Mouse (Mus musculus) liver, embryonic 14.5 days (tissue): ENCODE measurements around the gene Inpp5f. TPM values are rescaled to one million over a fixed set of nuclear protein-coding genes. Genes with fewer than 3 reads are reported as not detected.
A peak's percentile ranks its signal among the peaks of the same experiment; 100 is the strongest.

ENCODE experiments used
- ATAC-seq: fragments of 200-750 bp; cut with Nextera tagmentation; 2 replicates; pipeline ENCODE4 v1.8.0; 2017; ENCODE audit warnings: moderate number of reproducible peaks, mild to moderate bottlenecking, moderate library complexity; ENCODE audit not compliant: insufficient read depth
- DNase-seq, 3 experiments: peaks; one replicate each; pipeline ENCODE4 v3.0.0-alpha.2; 2012 to 2013; ENCODE audit warnings: low read depth in 3 of 3, low spot score in 3 of 3
- H3K27ac ChIP-seq: fragments of 300-500 bp; sonication (generic); 2 replicates; pipeline ENCODE4 v1.5.1; 2014; ENCODE audit warnings: moderate library complexity, mild to moderate bottlenecking, control low read depth, inconsistent platforms
- H3K27me3 ChIP-seq: fragments of 300-500 bp; sonication (generic); 2 replicates; pipeline ENCODE4 v1.6.1; 2014; ENCODE audit warnings: mild to moderate bottlenecking, low read length, moderate library complexity; ENCODE audit not compliant: control insufficient read depth, insufficient read depth
- H3K36me3 ChIP-seq: fragments of 300-500 bp; sonication (generic); replicated peaks from 2 replicates; pipeline ENCODE4 v1.6.1; 2014; ENCODE audit warnings: low read depth; ENCODE audit not compliant: control insufficient read depth, insufficient read depth
- H3K4me1 ChIP-seq, 2 experiments: fragments of 200-500 bp in 1 of 2; fragments of 300-500 bp in 1 of 2; sonication (generic) in 1 of 2; replicated peaks; 2 replicates each; pipeline ENCODE4 v1.6.1; 2012 to 2014; ENCODE audit warnings: antibody characterized with exemption in 1 of 2, inconsistent platforms in 1 of 2, low read length in 1 of 2; ENCODE audit not compliant: control insufficient read depth in 2 of 2, insufficient read depth in 2 of 2
- H3K4me2 ChIP-seq: fragments of 300-500 bp; sonication (generic); 2 replicates; pipeline ENCODE4 v1.6.1; 2014; ENCODE audit warnings: low read depth, mild to moderate bottlenecking, control low read depth, moderate library complexity
- H3K4me3 ChIP-seq, 2 experiments: fragments of 200-500 bp in 1 of 2; fragments of 300-500 bp in 1 of 2; sonication (generic) in 1 of 2; 2 replicates each; pipeline ENCODE4 v1.5.1; 2012 to 2014; ENCODE audit warnings: low read depth in 2 of 2, low read length in 2 of 2, mild to moderate bottlenecking in 2 of 2, control low read depth in 1 of 2, inconsistent platforms in 1 of 2, moderate library complexity in 1 of 2; ENCODE audit not compliant: insufficient read depth in 1 of 2
- H3K9ac ChIP-seq: fragments of 300-500 bp; sonication (generic); replicated peaks from 2 replicates; pipeline ENCODE4 v1.6.1; 2014; ENCODE audit warnings: mild to moderate bottlenecking, control low read depth, moderate library complexity
- H3K9me3 ChIP-seq: fragments of 300-500 bp; sonication (generic); 2 replicates; pipeline ENCODE4 v1.6.1; 2016; ENCODE audit warnings: low read length, mixed read lengths; ENCODE audit not compliant: control insufficient read depth
- CTCF ChIP-seq: IDR thresholded peaks from 2 replicates; pipeline ENCODE4 v1.5.1; 2016; ENCODE audit warnings: antibody characterized with exemption, low read depth, control low read depth
- EP300 ChIP-seq: IDR thresholded peaks from 2 replicates; pipeline ENCODE4 v1.6.1; 2016; ENCODE audit warnings: antibody characterized with exemption, low read depth
- WGBS: fragments of 180-500 bp; shearing (Covaris S2); extraction: QIAGEN DNeasy Blood & Tissue Kit; methylation state at CpG from one replicate; pipeline ENCODE4 v1.1.7; 2014; ENCODE audit not compliant: insufficient replicate concordance; 5-methylcytosine and 5-hydroxymethylcytosine counted together
- polyA plus RNA-seq, 2 experiments: library from polyadenylated mRNA; depleted of rRNA in 1 of 2; stranded (reverse) in 1 of 2; unstranded in 1 of 2; fragments of >200 nt; fragmentation: Nextera tagmentation in 1 of 2; extraction: Ambion mirVana in 1 of 2; gene quantifications; 2 replicates each; pipeline versions ENCODE4 v1.2.1 to v1.2.3; 2012 to 2014

Inpp5f gene
- polyA plus RNA-seq, 2 experiments = 3.7 to 7.3 TPM

- Histone ChIP-seq H3K9ac (no peak overlapping the region), H3K27ac (no peak overlapping the region), H3K9me3 (no peaks in the 10 kb centered on the region), H3K4me1 (peaks cover 0 to 9% of the 10 kb centered on the region in 2 experiments; a peak in 2 of 4 replicates), H3K27me3 (no peaks in the 10 kb centered on the region), H3K4me3 (no peak overlapping the region), H3K4me2 (no peak overlapping the region), H3K36me3 (peaks cover 5% of the 10 kb centered on the region; the same call in 1 of the 2 replicates)
- 41% methylated on average over 5 of the region's 5 CpGs for WGBS
- TF ChIP-seq CTCF = no peak
- TF ChIP-seq EP300 = no peak
- DNase-seq (no peak), ATAC-seq (no peak)
Observed at GRCm38 (mm10) chr7:128727701-128728100, 116.6 kb downstream of the Inpp5f start.

- WGBS = 52% methylated on average over 10 of the region's 10 CpGs
- Histone ChIP-seq H3K4me2 (no peak overlapping the region), H3K27me3 (no peaks in the 10 kb centered on the region), H3K9ac (no peak overlapping the region), H3K4me3 (no peak overlapping the region), H3K9me3 (no peaks in the 10 kb centered on the region), H3K4me1 (peaks cover 0 to 9% of the 10 kb centered on the region in 2 experiments; a peak in 2 of 4 replicates), H3K27ac (no peak overlapping the region), H3K36me3 (peaks cover 5% of the 10 kb centered on the region; the same call in 1 of the 2 replicates)
- no peak for DNase-seq
- TF ChIP-seq EP300 (no peak), CTCF (no peak)
- no peak for ATAC-seq
Observed at GRCm38 (mm10) chr7:128728738-128729137, 117.6 kb downstream of the Inpp5f start.

GRCm38 (mm10) chr7:128731585-128731984 is 120.5 kb downstream of the Inpp5f start:
- H3K9ac ChIP-seq = no peak overlapping the region
- 61% methylated on average over 2 of the region's 2 CpGs for WGBS
- TF ChIP-seq CTCF (no peak), EP300 (no peak)

GRCm38 (mm10) chr7:128738041-128738440 is 126.9 kb downstream of the Inpp5f start:
- DNase-seq (no peak), ATAC-seq (no peak)
- Histone ChIP-seq H3K36me3 (no peaks in the 10 kb centered on the region), H3K27ac (no peak overlapping the region), H3K4me1 (peaks cover 19 to 21% of the 10 kb centered on the region in 2 experiments), H3K27me3 (no peaks in the 10 kb centered on the region), H3K9ac (no peak overlapping the region), H3K4me3 (peak overlapping the region in 1 of 2 experiments; percentile 85; a peak in 2 of 4 replicates), H3K4me2 (peak overlapping the region; percentile 72), H3K9me3 (no peaks in the 10 kb centered on the region)
- WGBS = 36% methylated on average over 5 of the region's 5 CpGs
- TF ChIP-seq EP300 = no peak
- no peak for TF ChIP-seq CTCF

More at GRCm38 (mm10) chr7:128731585-128731984, 120.5 kb downstream of the Inpp5f start:
- Histone ChIP-seq H3K4me2 (no peak overlapping the region), H3K27ac (no peak overlapping the region), H3K36me3 (no peaks in the 10 kb centered on the region), H3K4me1 (peaks cover 0 to 6% of the 10 kb centered on the region in 2 experiments; a peak in 2 of 4 replicates), H3K4me3 (no peak overlapping the region), H3K9me3 (no peaks in the 10 kb centered on the region), H3K27me3 (no peaks in the 10 kb centered on the region)
- DNase-seq (no peak), ATAC-seq (no peak)

- Histone ChIP-seq H3K36me3 (no peaks in the 10 kb centered on the region), H3K4me3 (peak overlapping the region; percentile 85 to 96), H3K9me3 (no peaks in the 10 kb centered on the region), H3K27ac (no peak overlapping the region), H3K27me3 (no peaks in the 10 kb centered on the region), H3K9ac (peak overlapping the region; percentile 83), H3K4me2 (peak overlapping the region; percentile 72), H3K4me1 (peaks cover 22 to 23% of the 10 kb centered on the region in 2 experiments)
- ATAC-seq = no peak
- no peak for DNase-seq
- WGBS = 2% methylated on average over 15 of the region's 15 CpGs
- TF ChIP-seq CTCF = no peak
- TF ChIP-seq EP300 = no peak
Observed at GRCm38 (mm10) chr7:128739116-128739461, 128.0 kb downstream of the Inpp5f start.
